10 mouse cellular contexts compared by ENCODE assay signal in genomic region chr13:93852419-93853138, GRCm38 (mm10).
DNase-seq lines count a peak whose midpoint lies in the region; TF ChIP-seq lines count a peak whose summit lies in the region.
"Had no signal": no experiment of that assay in that cellular context is flagged by ENCODE, and none has a peak within 500 bp of the region (broad histone marks: within the 10 kb centered on the region; RNA-seq: fewer than 3 reads in every experiment).

No protein-coding gene starts in this region.

- TF ChIP-seq CTCF in heart, adult 2 months (IDR thresholded peaks at IDR 0.05), result no peak

- H3K4me3 ChIP-seq in heart, adult 2 months, result no peak overlapping the region

- 45% methylated on average over 14 of the region's 14 CpGs for WGBS in heart, adult 2 months

- peaks cover 6% of the 10 kb centered on the region for H3K4me1 ChIP-seq in heart, adult 2 months (ENCODE audit: control insufficient read depth, insufficient read depth, low read length)

- no peak for TF ChIP-seq EP300 in heart, adult 2 months (IDR thresholded peaks at IDR 0.05; ENCODE audit: insufficient read depth, low read depth, low read length)

- H3K36me3 ChIP-seq in heart, adult 2 months (ENCODE audit: control insufficient read depth, insufficient read depth, low read length), result peaks cover 3% of the 10 kb centered on the region; the same call in 1 of the 2 replicates

- no peak overlapping the region for H3K27ac ChIP-seq in heart, adult 2 months
- H3K27ac ChIP-seq: liver, embryonic 14.5 days had no signal

- no peak for TF ChIP-seq POLR2A in heart, adult 2 months (IDR thresholded peaks at IDR 0.05; ENCODE audit: insufficient read depth, low read depth, low read length)

- no peaks in the 10 kb centered on the region for H3K79me2 ChIP-seq in heart, adult 2 months (replicated peaks; ENCODE audit: control insufficient read depth, insufficient read depth, low read length)

- intact Hi-C loops in heart, adult 2 months (cut with DNase I), result loop anchor here (5.0 kb wide), 2 partner anchors 90 to 280 kb away; no protein-coding TSS in a partner anchor

- DNase-seq in cerebellum, postnatal 25 days, result peak; percentile 47 to 58
- no peak for DNase-seq in cerebellum, postnatal 4 days (ENCODE audit: low spot score in 2 of 2)
- peak; percentile 57 for DNase-seq in NIH3T3 (ENCODE audit: low read depth)
- DNase-seq in heart, adult 2 months, result peak; percentile 52 to 69
- DNase-seq in kidney, postnatal 25 days, result peak; percentile 63 to 70
- DNase-seq in right cerebral cortex, postnatal 36 days (ENCODE audit: low spot score in 2 of 2), result no peak
- DNase-seq in right cerebral cortex, adult 18-20 months, result no peak
- no peak for DNase-seq in right cerebral cortex, postnatal 14 days
- DNase-seq: cerebellum, adult 8-10 months had no signal

- no peak overlapping the region for H3K9ac ChIP-seq in heart, adult 2 months (ENCODE audit: low read depth, low read length)
- H3K9ac ChIP-seq: liver, embryonic 14.5 days had no signal

- no peaks in the 10 kb centered on the region for H3K27me3 ChIP-seq in heart, adult 2 months (ENCODE audit: control insufficient read depth, insufficient read depth, low read length)

Comparison
In these comparisons a context has a peak if more than half of its experiments do, and no peak if none do; other contexts are left out.
1. DNase-seq: peak in cerebellum, postnatal 25 days (2 of 2), NIH3T3 (single experiment), heart, adult 2 months (2 of 2) and kidney, postnatal 25 days (2 of 2); none in cerebellum, postnatal 4 days (0 of 2), right cerebral cortex, postnatal 36 days (0 of 2), right cerebral cortex, adult 18-20 months (single experiment) and right cerebral cortex, postnatal 14 days (single experiment).